Mouse (Mus musculus): ENCODE data around the gene Bcl9. TPM values are rescaled to one million over a fixed set of nuclear protein-coding genes. Genes with fewer than 3 reads are reported as not detected.

Gene Bcl9
- polyA plus RNA-seq, 1 experiment from 2014 or later = 43.2 TPM

- H3K36me3 ChIP-seq (ENCODE audit: control insufficient read depth, insufficient read depth, low read length) = peaks cover 6% of the 10 kb centered on the region; the same call in 1 of the 2 replicates
- WGBS = 84% methylated on average over 10 of the region's 10 CpGs
- H3K9ac ChIP-seq (ENCODE audit: low read length) = no peak overlapping the region
- peaks cover 1% of the 10 kb centered on the region; the same call in 1 of the 2 replicates for H3K4me1 ChIP-seq (ENCODE audit: control insufficient read depth, insufficient read depth, low read length)
- H3K9me3 ChIP-seq (replicated peaks; ENCODE audit: control insufficient read depth, low read length) = no peaks in the 10 kb centered on the region
- ATAC-seq (ENCODE audit: insufficient read depth, low FRiP score) = no peak
- H3K27me3 ChIP-seq (ENCODE audit: control insufficient read depth, insufficient read depth, low read length) = no peaks in the 10 kb centered on the region
- no peak overlapping the region for H3K4me3 ChIP-seq (replicated peaks; ENCODE audit: low read length)
- H3K4me2 ChIP-seq (ENCODE audit: low read depth, low read length) = no peak overlapping the region
- H3K27ac ChIP-seq (ENCODE audit: low read length) = no peak overlapping the region
Measured at GRCm38 (mm10) chr3:97213871-97214270, 83.8 kb downstream of the Bcl9 start.

GRCm38 (mm10) chr3:97211177-97211576 is 86.5 kb downstream of the Bcl9 start:
- H3K4me1 ChIP-seq (ENCODE audit: control insufficient read depth, insufficient read depth, low read length) = peaks cover 5% of the 10 kb centered on the region; the same call in 1 of the 2 replicates
- no peak overlapping the region for H3K9ac ChIP-seq (ENCODE audit: low read length)
- WGBS = 72% methylated on average over 5 of the region's 5 CpGs
- H3K27ac ChIP-seq (ENCODE audit: low read length) = no peak overlapping the region
- no peak for ATAC-seq (ENCODE audit: insufficient read depth, low FRiP score)
- peaks cover 6% of the 10 kb centered on the region; the same call in 1 of the 2 replicates for H3K36me3 ChIP-seq (ENCODE audit: control insufficient read depth, insufficient read depth, low read length)
- no peaks in the 10 kb centered on the region for H3K9me3 ChIP-seq (replicated peaks; ENCODE audit: control insufficient read depth, low read length)
- H3K4me2 ChIP-seq (ENCODE audit: low read depth, low read length) = no peak overlapping the region
- no peak overlapping the region for H3K4me3 ChIP-seq (replicated peaks; ENCODE audit: low read length)
- H3K27me3 ChIP-seq (ENCODE audit: control insufficient read depth, insufficient read depth, low read length) = no peaks in the 10 kb centered on the region

- Histone ChIP-seq H3K9me3 (replicated peaks; ENCODE audit: control insufficient read depth, low read length) (no peaks in the 10 kb centered on the region), H3K4me2 (ENCODE audit: low read depth, low read length) (no peak overlapping the region), H3K9ac (ENCODE audit: low read length) (no peak overlapping the region), H3K4me1 (ENCODE audit: control insufficient read depth, insufficient read depth, low read length) (peaks cover 5% of the 10 kb centered on the region; the same call in 1 of the 2 replicates), H3K4me3 (replicated peaks; ENCODE audit: low read length) (no peak overlapping the region), H3K27ac (ENCODE audit: low read length) (no peak overlapping the region), H3K27me3 (ENCODE audit: control insufficient read depth, insufficient read depth, low read length) (no peaks in the 10 kb centered on the region), H3K36me3 (ENCODE audit: control insufficient read depth, insufficient read depth, low read length) (peaks cover 13% of the 10 kb centered on the region)
- no peak for ATAC-seq (ENCODE audit: insufficient read depth, low FRiP score)
- 77% methylated on average over 9 of the region's 9 CpGs for WGBS
Measured at GRCm38 (mm10) chr3:97209351-97209750, 88.4 kb downstream of the Bcl9 start.

- WGBS = 80% methylated on average over 3 of the region's 3 CpGs
Measured at GRCm38 (mm10) chr3:97206521-97206920, 91.2 kb downstream of the Bcl9 start.

GRCm38 (mm10) chr3:97203880-97204279 is 93.8 kb downstream of the Bcl9 start:
- no peak overlapping the region for H3K4me3 ChIP-seq (replicated peaks; ENCODE audit: low read length)
- peaks cover 7% of the 10 kb centered on the region; the same call in 1 of the 2 replicates for H3K36me3 ChIP-seq (ENCODE audit: control insufficient read depth, insufficient read depth, low read length)
- WGBS = 67% methylated on average over 14 of the region's 14 CpGs
- H3K4me2 ChIP-seq (ENCODE audit: low read depth, low read length) = no peak overlapping the region
- H3K27ac ChIP-seq (ENCODE audit: low read length) = no peak overlapping the region
- H3K9me3 ChIP-seq (replicated peaks; ENCODE audit: control insufficient read depth, low read length) = no peaks in the 10 kb centered on the region
- H3K4me1 ChIP-seq (ENCODE audit: control insufficient read depth, insufficient read depth, low read length) = peaks cover 4% of the 10 kb centered on the region; the same call in 1 of the 2 replicates
- no peak for ATAC-seq (ENCODE audit: insufficient read depth, low FRiP score)
- H3K9ac ChIP-seq (ENCODE audit: low read length) = no peak overlapping the region
- no peaks in the 10 kb centered on the region for H3K27me3 ChIP-seq (ENCODE audit: control insufficient read depth, insufficient read depth, low read length)

More at GRCm38 (mm10) chr3:97206521-97206920, 91.2 kb downstream of the Bcl9 start:
- H3K27me3 ChIP-seq (ENCODE audit: control insufficient read depth, insufficient read depth, low read length) = no peaks in the 10 kb centered on the region
- H3K9ac ChIP-seq (ENCODE audit: low read length) = no peak overlapping the region
- no peak overlapping the region for H3K4me3 ChIP-seq (replicated peaks; ENCODE audit: low read length)
- peaks cover 7% of the 10 kb centered on the region; the same call in 1 of the 2 replicates for H3K36me3 ChIP-seq (ENCODE audit: control insufficient read depth, insufficient read depth, low read length)
- no peak overlapping the region for H3K27ac ChIP-seq (ENCODE audit: low read length)
- no peak overlapping the region for H3K4me2 ChIP-seq (ENCODE audit: low read depth, low read length)
- peaks cover 5% of the 10 kb centered on the region; the same call in 1 of the 2 replicates for H3K4me1 ChIP-seq (ENCODE audit: control insufficient read depth, insufficient read depth, low read length)
- H3K9me3 ChIP-seq (replicated peaks; ENCODE audit: control insufficient read depth, low read length) = no peaks in the 10 kb centered on the region
- no peak for ATAC-seq (ENCODE audit: insufficient read depth, low FRiP score)

GRCm38 (mm10) chr3:97201943-97202342 is 95.8 kb downstream of the Bcl9 start:
- 43% methylated on average over 5 of the region's 5 CpGs for WGBS
- Histone ChIP-seq H3K4me3 (replicated peaks; ENCODE audit: low read length) (no peak overlapping the region), H3K4me1 (ENCODE audit: control insufficient read depth, insufficient read depth, low read length) (no peaks in the 10 kb centered on the region), H3K4me2 (ENCODE audit: low read depth, low read length) (no peak overlapping the region), H3K27me3 (ENCODE audit: control insufficient read depth, insufficient read depth, low read length) (no peaks in the 10 kb centered on the region), H3K27ac (ENCODE audit: low read length) (no peak overlapping the region), H3K36me3 (ENCODE audit: control insufficient read depth, insufficient read depth, low read length) (peaks cover 7% of the 10 kb centered on the region; the same call in 1 of the 2 replicates), H3K9ac (ENCODE audit: low read length) (no peak overlapping the region), H3K9me3 (replicated peaks; ENCODE audit: control insufficient read depth, low read length) (no peaks in the 10 kb centered on the region)
- ATAC-seq (ENCODE audit: insufficient read depth, low FRiP score) = peak; percentile 48; the same call in 1 of the 2 replicates

GRCm38 (mm10) chr3:97199261-97199660 is 98.5 kb downstream of the Bcl9 start:
- no peak overlapping the region for H3K9ac ChIP-seq (ENCODE audit: low read length)
- no peak overlapping the region for H3K4me3 ChIP-seq (replicated peaks; ENCODE audit: low read length)
- no peaks in the 10 kb centered on the region for H3K4me1 ChIP-seq (ENCODE audit: control insufficient read depth, insufficient read depth, low read length)
- no peaks in the 10 kb centered on the region for H3K27me3 ChIP-seq (ENCODE audit: control insufficient read depth, insufficient read depth, low read length)
- no peak overlapping the region for H3K4me2 ChIP-seq (ENCODE audit: low read depth, low read length)
- ATAC-seq (ENCODE audit: insufficient read depth, low FRiP score) = no peak
- H3K36me3 ChIP-seq (ENCODE audit: control insufficient read depth, insufficient read depth, low read length) = no peaks in the 10 kb centered on the region
- no peak overlapping the region for H3K27ac ChIP-seq (ENCODE audit: low read length)
- no peaks in the 10 kb centered on the region for H3K9me3 ChIP-seq (replicated peaks; ENCODE audit: control insufficient read depth, low read length)
- WGBS = 27% methylated on average over 4 of the region's 4 CpGs

- Histone ChIP-seq H3K27ac (ENCODE audit: low read length) (no peak overlapping the region), H3K9ac (ENCODE audit: low read length) (no peak overlapping the region), H3K4me1 (ENCODE audit: control insufficient read depth, insufficient read depth, low read length) (no peaks in the 10 kb centered on the region), H3K4me3 (replicated peaks; ENCODE audit: low read length) (no peak overlapping the region), H3K9me3 (replicated peaks; ENCODE audit: control insufficient read depth, low read length) (no peaks in the 10 kb centered on the region), H3K4me2 (ENCODE audit: low read depth, low read length) (no peak overlapping the region), H3K36me3 (ENCODE audit: control insufficient read depth, insufficient read depth, low read length) (no peaks in the 10 kb centered on the region), H3K27me3 (ENCODE audit: control insufficient read depth, insufficient read depth, low read length) (no peaks in the 10 kb centered on the region)
- WGBS = 89% methylated on average over 8 of the region's 8 CpGs
- no peak for ATAC-seq (ENCODE audit: insufficient read depth, low FRiP score)
Measured at GRCm38 (mm10) chr3:97196571-97196970, 101.1 kb downstream of the Bcl9 start.

- no peak; the same call in 1 of the 2 replicates for ATAC-seq (ENCODE audit: insufficient read depth, low FRiP score)
Measured at GRCm38 (mm10) chr3:97185098-97185860, 112.4 kb downstream of the Bcl9 start.

More at GRCm38 (mm10) chr3:97185098-97185860, 112.4 kb downstream of the Bcl9 start:
- Histone ChIP-seq H3K9me3 (replicated peaks; ENCODE audit: control insufficient read depth, low read length) (no peaks in the 10 kb centered on the region), H3K4me1 (ENCODE audit: control insufficient read depth, insufficient read depth, low read length) (0 out of 2 replicates have a peak, but pooled peaks cover 5% of the 10 kb centered on the region), H3K36me3 (ENCODE audit: control insufficient read depth, insufficient read depth, low read length) (no peaks in the 10 kb centered on the region), H3K27me3 (ENCODE audit: control insufficient read depth, insufficient read depth, low read length) (no peaks in the 10 kb centered on the region), H3K27ac (ENCODE audit: low read length) (no peak overlapping the region), H3K9ac (ENCODE audit: low read length) (no peak overlapping the region), H3K4me3 (replicated peaks; ENCODE audit: low read length) (no peak overlapping the region), H3K4me2 (ENCODE audit: low read depth, low read length) (no peak overlapping the region)
- WGBS = 32% methylated on average over 10 of the region's 10 CpGs

Measured in stomach, embryonic 16.5 days (tissue).